Mouse (Mus musculus): ENCODE data around the gene Col4a2.

Gene Col4a2

GRCm38 (mm10) chr8:11419232-11419631 is 106.6 kb downstream of the Col4a2 start:
- CTCF ChIA-PET = interaction anchor here (0.6 kb wide), 1 partner anchor 354 kb away, joined by 3 read pairs; no protein-coding TSS in a partner anchor

- CTCF ChIA-PET = no interaction called here
These were observed 107.0 kb downstream of the Col4a2 start for GRCm38 (mm10) chr8:11419645-11420044.

- CTCF ChIA-PET = no interaction called here
These were observed 108.5 kb downstream of the Col4a2 start for GRCm38 (mm10) chr8:11421105-11421504.

- CTCF ChIA-PET = no interaction called here
These were observed 109.4 kb downstream of the Col4a2 start for GRCm38 (mm10) chr8:11421968-11422367.

GRCm38 (mm10) chr8:11423091-11423490 is 110.5 kb downstream of the Col4a2 start:
- CTCF ChIA-PET = interaction anchor here (1.5 kb wide), 1 partner anchor 63 kb away, joined by 4 read pairs; no protein-coding TSS in a partner anchor

- CTCF ChIA-PET = interaction anchor here (0.7 kb wide), 1 partner anchor 58 kb away, joined by 5 read pairs; no protein-coding TSS in a partner anchor
These were observed 118.1 kb downstream of the Col4a2 start for GRCm38 (mm10) chr8:11430688-11431087.

GRCm38 (mm10) chr8:11437862-11438261 is 125.3 kb downstream of the Col4a2 start:
- CTCF ChIA-PET = no interaction called here

- CTCF ChIA-PET = interaction anchor here (0.6 kb wide), 1 partner anchor 111 kb away, joined by 14 read pairs; no protein-coding TSS in a partner anchor
These were observed 128.7 kb downstream of the Col4a2 start for GRCm38 (mm10) chr8:11441291-11441690.

- CTCF ChIA-PET = no interaction called here
These were observed 131.0 kb downstream of the Col4a2 start for GRCm38 (mm10) chr8:11443611-11444010.

- CTCF ChIA-PET = no interaction called here
These were observed 131.6 kb downstream of the Col4a2 start for GRCm38 (mm10) chr8:11444216-11444615.

- CTCF ChIA-PET = no interaction called here
These were observed 133.2 kb downstream of the Col4a2 start for GRCm38 (mm10) chr8:11445790-11446189.

- CTCF ChIA-PET = no interaction called here
These were observed 135.4 kb downstream of the Col4a2 start for GRCm38 (mm10) chr8:11447910-11448570.

- CTCF ChIA-PET = interaction anchor here (0.6 kb wide), 1 partner anchor 59 kb away, joined by 3 read pairs; no protein-coding TSS in a partner anchor
These were observed 137.8 kb downstream of the Col4a2 start for GRCm38 (mm10) chr8:11450184-11451113.

- CTCF ChIA-PET = interaction anchor here (0.9 kb wide), 1 partner anchor 9 kb away, joined by 3 read pairs; no protein-coding TSS in a partner anchor
These were observed 139.5 kb downstream of the Col4a2 start for GRCm38 (mm10) chr8:11452152-11452551.

GRCm38 (mm10) chr8:11452559-11452958 is 140.0 kb downstream of the Col4a2 start:
- CTCF ChIA-PET = interaction anchor here (0.9 kb wide), 1 partner anchor 9 kb away, joined by 3 read pairs; no protein-coding TSS in a partner anchor

GRCm38 (mm10) chr8:11452974-11453373 is 140.4 kb downstream of the Col4a2 start:
- CTCF ChIA-PET = interaction anchor here (0.9 kb wide), 1 partner anchor 9 kb away, joined by 3 read pairs; no protein-coding TSS in a partner anchor

GRCm38 (mm10) chr8:11454228-11454627 is 141.6 kb downstream of the Col4a2 start:
- CTCF ChIA-PET = no interaction called here

GRCm38 (mm10) chr8:11457278-11457677 is 144.7 kb downstream of the Col4a2 start:
- CTCF ChIA-PET = no interaction called here

- CTCF ChIA-PET = no interaction called here
These were observed 145.6 kb downstream of the Col4a2 start for GRCm38 (mm10) chr8:11457981-11458836.

GRCm38 (mm10) chr8:11459016-11459415 is 146.4 kb downstream of the Col4a2 start:
- CTCF ChIA-PET = no interaction called here

GRCm38 (mm10) chr8:11460934-11461333 is 148.3 kb downstream of the Col4a2 start:
- CTCF ChIA-PET = no interaction called here

All from spleen, embryonic (tissue).